Mouse (Mus musculus) bone marrow macrophage, adult 2 months (primary cell): ENCODE data around the gene Trim25. TPM values are rescaled to one million over a fixed set of nuclear protein-coding genes. Genes with fewer than 3 reads are reported as not detected.
"Not testable (repeated sequence)": the region's sequence is repeated elsewhere in the genome, so short reads cannot be mapped to it uniquely, and the experiment has no call there.

Experiments
- H3K27ac ChIP-seq: 2 replicates; pipeline ENCODE4 v1.5.1; 2012; ENCODE audit warnings: low read depth, low read length; ENCODE audit not compliant: insufficient read depth
- H3K4me1 ChIP-seq: 2 replicates; pipeline ENCODE4 v1.6.1; 2012; ENCODE audit warnings: low read length; ENCODE audit not compliant: control insufficient read depth, insufficient read depth
- H3K4me3 ChIP-seq: 2 replicates; pipeline ENCODE4 v1.5.1; 2012; ENCODE audit warnings: mild to moderate bottlenecking, low read length, moderate library complexity; ENCODE audit not compliant: insufficient read depth
- CTCF ChIP-seq: IDR thresholded peaks from 2 replicates; pipeline ENCODE4 v1.5.1; 2012; ENCODE audit warnings: low read depth, mild to moderate bottlenecking, low read length, moderate library complexity
- POLR2A ChIP-seq: IDR thresholded peaks from 2 replicates; pipeline ENCODE4 v1.6.1; 2012; ENCODE audit warnings: mild to moderate bottlenecking, low read depth, low read length, borderline replicate concordance
- polyA plus RNA-seq: library from polyadenylated mRNA; stranded (reverse); fragments of >200 nt; gene quantifications from 2 replicates; pipeline ENCODE4 v1.2.4, GENCODE M21; 2012; ENCODE audit not compliant: missing spikeins, insufficient read depth, insufficient read length

Gene Trim25
- polyA plus RNA-seq, 1 experiment: 95.7 TPM

DNA sequence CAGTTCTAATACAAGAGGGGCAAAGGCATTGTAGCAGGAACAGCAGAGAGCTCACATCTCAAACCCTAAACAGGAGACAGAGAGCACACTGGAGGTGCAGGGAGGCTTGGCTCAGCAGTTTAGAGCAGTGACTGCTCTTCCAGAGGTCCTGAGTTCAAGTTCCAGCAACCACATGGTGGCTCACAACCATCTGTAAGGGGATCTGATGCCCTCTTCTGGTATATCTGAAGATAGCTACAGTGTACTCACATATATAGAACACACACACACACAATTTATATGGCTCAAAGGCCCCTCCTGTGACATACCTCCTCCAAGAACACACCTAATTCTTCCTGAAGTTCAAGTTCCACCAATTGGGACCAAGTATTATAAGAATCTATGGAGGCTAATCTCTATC, 35.4 kb downstream of the Trim25 start:
- Histone ChIP-seq H3K4me3 (no peak overlapping the region), H3K27ac (no peak overlapping the region), H3K4me1 (peaks cover 10% of the 10 kb centered on the region)
- TF ChIP-seq POLR2A (no peak), CTCF (no peak)

DNA sequence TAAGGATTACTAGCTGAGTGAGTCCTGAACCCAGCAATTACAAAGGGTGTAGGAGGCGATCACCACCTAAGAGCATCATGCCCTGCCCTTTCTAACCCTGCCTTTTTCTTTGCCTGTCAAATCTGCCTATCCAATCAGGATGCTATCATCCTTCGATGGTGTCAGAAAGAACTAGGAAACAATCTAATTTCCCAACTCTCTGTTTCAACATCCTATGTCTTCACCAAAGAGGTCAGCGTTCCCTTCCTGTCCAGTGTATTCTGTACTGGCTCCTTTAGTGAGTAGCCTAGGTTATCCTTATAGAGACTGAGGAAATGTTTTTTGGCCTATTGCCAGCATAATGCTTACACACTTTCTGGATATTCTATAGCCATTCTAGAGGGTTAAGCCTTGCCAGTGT, 36.4 kb downstream of the Trim25 start:
- no peak overlapping the region for H3K27ac ChIP-seq
- no peak overlapping the region for H3K4me3 ChIP-seq
- H3K4me1 ChIP-seq: peaks cover 10% of the 10 kb centered on the region
- TF ChIP-seq CTCF: no peak
- TF ChIP-seq POLR2A: no peak

DNA sequence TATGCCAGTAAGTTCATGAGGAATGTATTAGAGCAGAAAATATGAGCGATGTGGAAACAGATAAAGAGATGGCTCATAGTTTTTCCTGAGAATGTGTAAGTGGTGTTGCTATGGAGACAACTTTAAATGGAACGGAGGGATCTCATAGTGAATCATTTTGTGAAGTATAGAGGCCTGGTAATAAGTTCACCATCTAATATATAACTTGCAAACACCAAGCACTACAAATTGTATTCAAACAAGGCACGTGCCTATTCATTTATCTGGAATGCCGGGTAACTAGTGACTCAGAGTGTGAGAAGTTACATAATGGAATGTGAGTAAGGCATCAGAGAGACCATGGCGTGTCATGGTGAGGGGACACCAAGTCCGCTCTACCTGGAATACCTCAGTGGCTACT, 39.3 kb downstream of the Trim25 start:
- Histone ChIP-seq H3K4me3 (no peak overlapping the region), H3K4me1 (0 out of 2 replicates have a peak, but pooled peaks cover 3% of the 10 kb centered on the region), H3K27ac (no peak overlapping the region)
- TF ChIP-seq POLR2A: no peak
- TF ChIP-seq CTCF: no peak

DNA sequence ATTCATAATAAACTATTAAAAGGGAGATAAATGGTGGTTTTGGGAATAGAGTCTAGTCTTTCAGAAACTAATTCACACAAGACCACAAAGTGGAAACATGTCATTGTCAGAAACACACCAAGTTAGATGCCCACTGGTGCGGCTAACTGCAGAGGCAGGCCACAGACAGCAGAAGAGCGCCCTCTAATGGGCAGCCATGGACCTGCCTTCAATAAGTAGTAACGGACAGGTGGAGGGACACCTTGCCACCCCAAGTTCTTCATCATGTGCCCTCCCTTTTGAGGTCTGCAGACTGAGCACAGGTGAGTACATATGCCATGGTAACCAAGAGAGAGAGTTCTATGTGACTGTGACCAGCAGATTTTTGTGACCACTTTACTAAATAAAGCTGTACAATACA, 40.1 kb downstream of the Trim25 start:
- Histone ChIP-seq H3K27ac (no peak overlapping the region), H3K4me1 (0 out of 2 replicates have a peak, but pooled peaks cover 3% of the 10 kb centered on the region), H3K4me3 (no peak overlapping the region)
- TF ChIP-seq CTCF (peak; percentile 98), POLR2A (no peak)

DNA sequence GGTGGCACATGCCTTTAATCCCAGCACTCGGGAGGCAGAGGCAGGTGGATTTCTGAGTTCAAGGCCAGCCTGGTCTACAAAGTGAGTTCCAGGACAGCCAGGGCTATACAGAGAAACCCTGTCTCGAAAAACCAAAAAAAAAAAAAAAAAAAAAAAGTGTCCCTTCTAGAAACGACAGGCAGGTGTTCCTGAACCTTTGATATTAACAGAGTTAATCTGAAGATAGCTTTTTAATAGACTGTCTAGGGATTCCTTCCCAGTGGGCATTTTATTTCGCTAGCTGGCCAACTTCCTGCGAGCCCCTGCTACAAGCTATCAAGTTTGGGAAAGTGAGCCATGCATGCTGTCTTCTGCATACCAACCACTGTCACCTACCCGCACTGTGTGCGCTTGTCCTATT, 41.9 kb downstream of the Trim25 start:
- H3K4me3 ChIP-seq, H3K27ac ChIP-seq, H3K4me1 ChIP-seq: not testable (repeated sequence)

DNA sequence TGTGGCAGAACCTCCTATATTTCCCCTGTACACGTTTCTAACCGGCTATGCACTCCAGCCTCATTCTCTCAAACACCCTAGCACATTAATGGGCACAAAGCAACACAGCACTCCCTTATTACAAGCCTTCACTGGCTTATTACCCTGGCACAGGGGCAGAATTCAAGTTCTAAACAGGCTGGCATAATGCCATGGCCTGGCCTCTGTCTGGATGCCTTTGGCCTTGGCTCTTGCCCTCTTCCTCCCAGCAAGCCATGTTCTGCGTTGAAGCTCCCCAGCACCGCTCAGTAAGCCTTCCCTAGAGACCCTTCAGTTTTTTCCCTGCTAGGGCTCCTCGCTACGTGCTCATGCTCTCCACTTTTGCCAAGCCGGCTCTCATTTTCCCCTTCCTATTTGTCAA, 43.9 kb downstream of the Trim25 start:
- no peaks in the 10 kb centered on the region for H3K4me1 ChIP-seq
- H3K27ac ChIP-seq: no peak overlapping the region
- TF ChIP-seq POLR2A: no peak
- no peak for TF ChIP-seq CTCF
- H3K4me3 ChIP-seq: no peak overlapping the region

DNA sequence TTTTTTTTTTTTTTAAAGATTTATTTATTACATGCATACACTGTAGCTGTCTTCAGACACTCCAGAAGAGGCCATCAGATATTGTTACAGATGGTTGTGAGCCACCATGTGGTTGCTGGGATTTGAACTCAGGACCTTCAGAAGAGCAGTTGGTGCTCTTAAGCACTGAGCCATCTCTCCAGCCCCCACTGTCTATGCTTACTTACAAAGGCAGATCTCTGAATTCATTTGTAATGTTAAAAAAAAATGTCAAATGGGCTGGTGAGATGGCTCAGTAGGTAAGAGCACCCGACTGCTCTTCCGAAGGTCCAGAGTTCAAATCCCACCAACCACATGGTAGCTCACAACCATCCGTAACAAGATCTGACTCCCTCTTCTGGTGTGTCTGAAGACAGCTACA, 46.3 kb downstream of the Trim25 start:
- H3K27ac ChIP-seq: not testable (repeated sequence)

DNA sequence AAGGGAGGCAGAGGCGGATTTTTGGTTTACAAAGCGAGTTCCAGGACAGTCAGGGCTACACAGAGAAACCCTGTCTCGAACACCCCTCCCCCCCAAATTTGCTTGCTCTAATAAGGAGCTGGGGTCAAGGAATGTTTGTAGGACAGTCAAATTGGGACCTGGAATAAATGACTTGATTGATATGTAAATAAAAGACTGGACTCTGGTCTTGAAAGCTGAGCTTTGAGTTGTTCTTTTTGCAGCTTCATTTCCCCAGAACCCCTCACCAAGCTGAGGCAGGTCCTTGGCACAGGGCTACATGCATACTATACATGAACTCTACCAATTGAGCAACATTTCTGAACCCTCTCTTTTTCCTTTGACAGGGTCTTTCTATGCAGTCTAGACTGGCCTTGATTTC, 46.8 kb downstream of the Trim25 start:
- TF ChIP-seq POLR2A (no peak), CTCF (no peak)
- Histone ChIP-seq H3K4me1 (no peaks in the 10 kb centered on the region), H3K4me3 (no peak overlapping the region), H3K27ac (no peak overlapping the region)

More for the DNA sequence above, 46.3 kb downstream of the Trim25 start:
- not testable (repeated sequence) for H3K4me3 ChIP-seq, H3K4me1 ChIP-seq

DNA sequence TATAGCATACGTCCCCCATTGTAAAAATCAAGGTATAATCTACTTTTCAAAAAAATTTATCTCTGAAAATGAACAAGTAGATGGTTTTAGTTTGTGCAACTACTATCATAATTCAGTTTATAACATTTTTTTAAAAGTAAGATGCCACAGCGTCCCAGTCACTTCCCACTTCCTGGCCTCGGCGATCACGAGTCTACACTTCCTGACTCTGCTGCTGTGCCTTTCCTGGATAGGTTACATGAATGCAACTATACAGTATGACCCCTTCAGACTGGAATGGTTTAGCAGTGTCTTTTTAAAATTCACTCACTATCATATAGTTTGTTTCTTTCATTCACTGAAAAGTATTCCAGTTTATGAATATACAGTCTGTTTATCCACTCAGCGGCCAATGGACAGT, 52.6 kb downstream of the Trim25 start:
- H3K4me1 ChIP-seq: peaks cover 6% of the 10 kb centered on the region
- peak overlapping the region; percentile 7; the same call in 1 of the 2 replicates for H3K27ac ChIP-seq
- TF ChIP-seq CTCF (no peak), POLR2A (no peak)
- H3K4me3 ChIP-seq: no peak overlapping the region

DNA sequence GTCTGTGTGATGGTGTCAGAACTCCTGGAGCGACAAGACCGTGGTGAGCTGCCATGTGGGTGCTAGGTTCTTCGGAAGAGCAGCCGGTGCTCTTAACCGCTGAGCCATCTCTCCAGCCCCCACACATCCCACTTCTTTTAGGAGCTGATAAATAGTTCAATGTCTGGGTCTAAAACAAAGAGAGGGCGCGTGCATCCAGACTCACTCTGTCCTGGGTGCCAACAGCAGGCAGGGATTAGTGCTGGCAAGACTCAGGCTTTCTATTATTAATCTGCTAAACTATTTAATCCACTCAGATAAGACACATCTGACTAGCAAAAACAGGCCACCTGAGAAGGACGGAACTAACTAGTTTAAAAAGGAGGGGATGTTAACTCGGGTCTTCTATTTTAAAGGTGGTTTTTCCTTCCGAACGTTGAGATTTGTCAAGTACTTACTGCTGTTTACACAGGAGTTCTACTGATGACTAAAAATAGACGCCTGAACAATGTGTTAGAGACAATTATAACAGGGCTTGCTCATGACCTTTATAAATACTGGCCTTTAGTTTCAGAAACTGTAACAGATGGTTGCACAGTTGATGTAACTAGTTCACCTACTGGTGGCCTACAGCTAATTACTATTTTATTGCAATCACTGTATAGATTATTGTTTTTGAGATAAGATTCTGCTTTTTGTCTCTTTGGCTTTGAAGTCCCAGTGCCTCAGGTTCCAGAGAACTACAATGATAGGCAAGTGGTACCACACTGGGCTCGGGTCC, 56.9 kb downstream of the Trim25 start:
- no peak overlapping the region for H3K4me3 ChIP-seq
- no peak overlapping the region for H3K27ac ChIP-seq
- peaks cover 15% of the 10 kb centered on the region for H3K4me1 ChIP-seq
- TF ChIP-seq POLR2A (no peak), CTCF (no peak)
